Comparison of ENCODE assay signal across 8 mouse cellular contexts in genomic region chr6:115823850-115824464, GRCm38 (mm10). TPM values are rescaled to one million over a fixed set of nuclear protein-coding genes. Genes with fewer than 3 reads are reported as not detected.
DNase-seq lines count a peak whose midpoint lies in the region; ATAC-seq and TF ChIP-seq lines count a peak whose summit lies in the region.
"Not testable (repeated sequence)": the region's sequence is repeated elsewhere in the genome, so short reads cannot be mapped to it uniquely, and the experiment has no call there.

No protein-coding gene starts in this region.

- TF ChIP-seq EP300 in ES-Bruce4 (IDR thresholded peaks at IDR 0.05; ENCODE audit: insufficient read depth, low read depth, low read length): not testable (repeated sequence)

- H3K4me1 ChIP-seq in ES-Bruce4 (ENCODE audit: control insufficient read depth, insufficient read depth, low read length); forebrain, embryonic 11.5 days (replicated peaks; ENCODE audit: control insufficient read depth, insufficient read depth, low read length); lung, embryonic 15.5 days; neural tube, embryonic 12.5 days: not testable (repeated sequence)

- peak; percentile 97 for ATAC-seq in forebrain, embryonic 11.5 days (replicated peaks; ENCODE audit: low FRiP score)
- peak; percentile 94 for ATAC-seq in lung, embryonic 15.5 days (ENCODE audit: borderline replicate concordance, extremely low read depth, low FRiP score, low TSS enrichment)
- ATAC-seq in neural tube, embryonic 12.5 days (ENCODE audit: low FRiP score, low read depth): peak; percentile 90

- 0 out of 2 replicates have a peak overlapping the region, but pooled peaks have one; percentile 21 for H3K4me2 ChIP-seq in forebrain, embryonic 11.5 days (ENCODE audit: low read depth, low read length, severe bottlenecking)
- peak overlapping the region; percentile 50 for H3K4me2 ChIP-seq in lung, embryonic 15.5 days
- H3K4me2 ChIP-seq in neural tube, embryonic 12.5 days (replicated peaks): peak overlapping the region; percentile 37

- not testable (repeated sequence) for TF ChIP-seq POLR2A in ES-Bruce4 (IDR thresholded peaks at IDR 0.05; ENCODE audit: insufficient read depth, low read length)

- H3K27me3 ChIP-seq in ES-Bruce4 (ENCODE audit: control insufficient read depth, insufficient read depth, low read length, poor library complexity, severe bottlenecking); forebrain, embryonic 11.5 days (ENCODE audit: control insufficient read depth, insufficient read depth, low read length); lung, embryonic 15.5 days; neural tube, embryonic 12.5 days (replicated peaks): not testable (repeated sequence)

- H3K4me3 ChIP-seq in ES-Bruce4 (ENCODE audit: low read depth, low read length); neural tube, embryonic 12.5 days: not testable (repeated sequence)
- 0 out of 2 replicates have a peak overlapping the region, but pooled peaks have one; percentile 16 for H3K4me3 ChIP-seq in forebrain, embryonic 11.5 days (ENCODE audit: low read depth, low read length)
- H3K4me3 ChIP-seq in lung, embryonic 15.5 days: peak overlapping the region; percentile 27

- 3% methylated on average over 4 of the region's 11 CpGs for WGBS in forebrain, embryonic 11.5 days
- WGBS in lung, embryonic 15.5 days: 2% methylated on average over 5 of the region's 11 CpGs
- WGBS in neural tube, embryonic 12.5 days: 4% methylated on average over 6 of the region's 11 CpGs

- peak; percentile 66 for TF ChIP-seq CTCF in ES-Bruce4 (IDR thresholded peaks at IDR 0.05; ENCODE audit: low read depth, low read length)

- peak overlapping the region; percentile 14; the same call in 1 of the 2 replicates for H3K27ac ChIP-seq in ES-Bruce4 (ENCODE audit: insufficient read depth, low read length)
- not testable (repeated sequence) for H3K27ac ChIP-seq in forebrain, embryonic 11.5 days (ENCODE audit: low read depth, low read length); lung, embryonic 15.5 days; neural tube, embryonic 12.5 days

- not testable (repeated sequence) for H3K9me3 ChIP-seq in ES-Bruce4 (replicated peaks; ENCODE audit: control insufficient read depth, insufficient read depth, low read length, poor library complexity, severe bottlenecking); forebrain, embryonic 11.5 days (ENCODE audit: control insufficient read depth, low read length); lung, embryonic 15.5 days; neural tube, embryonic 12.5 days

- peak overlapping the region; percentile 13; the same call in 1 of the 2 replicates for H3K9ac ChIP-seq in ES-Bruce4 (ENCODE audit: low read depth, poor library complexity, severe bottlenecking)
- not testable (repeated sequence) for H3K9ac ChIP-seq in forebrain, embryonic 11.5 days (ENCODE audit: low read length); lung, embryonic 15.5 days; neural tube, embryonic 12.5 days

- H3K36me3 ChIP-seq in ES-Bruce4 (ENCODE audit: control insufficient read depth, insufficient read depth, low read length, poor library complexity, severe bottlenecking); forebrain, embryonic 11.5 days (ENCODE audit: control insufficient read depth, insufficient read depth, low read length); lung, embryonic 15.5 days; neural tube, embryonic 12.5 days: not testable (repeated sequence)

- DNase-seq in c-Kit-positive CD71-negative TER-119-negative erythroid progenitor cells, embryonic 14.5 days (ENCODE audit: low read depth): peak; percentile 74
- peak; percentile 84 for DNase-seq in forebrain, embryonic 11.5 days (ENCODE audit: low spot score)
- DNase-seq in heart, postnatal 4 days: peak; percentile 72
- DNase-seq in kidney, postnatal 10 days: peak; percentile 76
- peak; percentile 67 for DNase-seq in testis, postnatal 10 days (ENCODE audit: low spot score)

RNA-seq across cellular contexts. Expression of gene Efcab12, which starts 14.3 kb away (rescaled TPM):
- 0.88 and 1.1 TPM in 2 replicates for polyA plus RNA-seq in ES-Bruce4 (2011; ENCODE audit: insufficient read depth, insufficient read length, low read depth, missing spikeins)
- polyA plus RNA-seq in forebrain, embryonic 11.5 days (2014; fragmentation: Nextera tagmentation; extraction: Ambion mirVana): 1.5 and 2.1 TPM in 2 replicates
- under 1 TPM; 0.88 to 0.90 TPM for total RNA-seq in heart, postnatal 4 days (2021)
- polyA plus RNA-seq in lung, embryonic 15.5 days (2015; fragmentation: Nextera tagmentation; extraction: Ambion mirVana): 1.1 and 1.2 TPM in 2 replicates
- 1.6 and 2.1 TPM in 2 replicates for polyA plus RNA-seq in neural tube, embryonic 12.5 days (2016; fragmentation: Nextera tagmentation; extraction: Ambion mirVana)

RNA-seq across cellular contexts. Expression of gene Rpl32, which starts 15.4 kb away (rescaled TPM):
- 3,790 and 3,890 TPM in 2 replicates for polyA plus RNA-seq in ES-Bruce4 (2011; ENCODE audit: insufficient read depth, insufficient read length, low read depth, missing spikeins)
- 1,664 and 1,794 TPM in 2 replicates for polyA plus RNA-seq in forebrain, embryonic 11.5 days (2014; fragmentation: Nextera tagmentation; extraction: Ambion mirVana)
- 1,000 to 10,000 TPM; 1,006 to 1,007 TPM for total RNA-seq in heart, postnatal 4 days (2021)
- polyA plus RNA-seq in lung, embryonic 15.5 days (2015; fragmentation: Nextera tagmentation; extraction: Ambion mirVana): 2,081 and 2,182 TPM in 2 replicates
- 1,453 and 1,478 TPM in 2 replicates for polyA plus RNA-seq in neural tube, embryonic 12.5 days (2016; fragmentation: Nextera tagmentation; extraction: Ambion mirVana)

RNA-seq across cellular contexts. Expression of gene Mbd4, which starts 29.2 kb away (rescaled TPM):
- 24.7 and 28.0 TPM in 2 replicates for polyA plus RNA-seq in ES-Bruce4 (2011; ENCODE audit: insufficient read depth, insufficient read length, low read depth, missing spikeins)
- 32.0 and 37.5 TPM in 2 replicates for polyA plus RNA-seq in forebrain, embryonic 11.5 days (2014; fragmentation: Nextera tagmentation; extraction: Ambion mirVana)
- total RNA-seq in heart, postnatal 4 days (2021): 1 to 10 TPM; 3.4 to 3.8 TPM
- 21.0 and 22.6 TPM in 2 replicates for polyA plus RNA-seq in lung, embryonic 15.5 days (2015; fragmentation: Nextera tagmentation; extraction: Ambion mirVana)
- polyA plus RNA-seq in neural tube, embryonic 12.5 days (2016; fragmentation: Nextera tagmentation; extraction: Ambion mirVana): 18.2 and 19.1 TPM in 2 replicates

RNA-seq across cellular contexts. Expression of gene Ift122, which starts 29.3 kb away (rescaled TPM):
- polyA plus RNA-seq in ES-Bruce4 (2011; ENCODE audit: insufficient read depth, insufficient read length, low read depth, missing spikeins): 13.5 and 17.1 TPM in 2 replicates
- 29.0 and 29.6 TPM in 2 replicates for polyA plus RNA-seq in forebrain, embryonic 11.5 days (2014; fragmentation: Nextera tagmentation; extraction: Ambion mirVana)
- 10 to 100 TPM; 16.3 to 17.6 TPM for total RNA-seq in heart, postnatal 4 days (2021)
- polyA plus RNA-seq in lung, embryonic 15.5 days (2015; fragmentation: Nextera tagmentation; extraction: Ambion mirVana): 21.9 and 24.6 TPM in 2 replicates
- 24.6 and 28.7 TPM in 2 replicates for polyA plus RNA-seq in neural tube, embryonic 12.5 days (2016; fragmentation: Nextera tagmentation; extraction: Ambion mirVana)

RNA-seq across cellular contexts. Expression of gene Cand2, which starts 49.6 kb away (rescaled TPM):
- 12.8 and 13.9 TPM in 2 replicates for polyA plus RNA-seq in ES-Bruce4 (2011; ENCODE audit: insufficient read depth, insufficient read length, low read depth, missing spikeins)
- 46.4 and 49.8 TPM in 2 replicates for polyA plus RNA-seq in forebrain, embryonic 11.5 days (2014; fragmentation: Nextera tagmentation; extraction: Ambion mirVana)
- total RNA-seq in heart, postnatal 4 days (2021): 10 to 100 TPM; 74.1 to 74.2 TPM
- 32.0 and 32.1 TPM in 2 replicates for polyA plus RNA-seq in lung, embryonic 15.5 days (2015; fragmentation: Nextera tagmentation; extraction: Ambion mirVana)
- 29.5 and 31.7 TPM in 2 replicates for polyA plus RNA-seq in neural tube, embryonic 12.5 days (2016; fragmentation: Nextera tagmentation; extraction: Ambion mirVana)
